Mouse (Mus musculus) megakaryocyte, embryonic 14.5 days (primary cell): ENCODE measurements at regions not wholly inside any gene's neighbourhood (a gene's known extent, or its start where the extent isn't known, plus 50 kb on each side); places are given as distances from the start of the nearest gene placed in this dataset.

Source experiments
- FLI1 ChIP-seq: IDR thresholded peaks from 2 replicates; pipeline ENCODE4 v1.6.1; 2012; ENCODE audit warnings: low read length, inconsistent platforms, mixed read lengths
- GATA1 ChIP-seq: IDR thresholded peaks from 3 replicates; pipeline ENCODE4 v1.6.1; 2012; ENCODE audit warnings: mixed read lengths, low read length, inconsistent platforms, borderline replicate concordance

- TF ChIP-seq GATA1 (no peak), FLI1 (no peak)
Measured at GRCm38 (mm10) chr4:54084747-54085146, 258.9 kb downstream of the Tmem38b start.
